Mouse (Mus musculus) embryonic facial prominence, embryonic 10.5 days (tissue): Measurements from ENCODE around the gene Slc25a47. TPM values are rescaled to one million over a fixed set of nuclear protein-coding genes. Genes with fewer than 3 reads are reported as not detected.
"Not testable (repeated sequence)": the region's sequence is repeated elsewhere in the genome, so short reads cannot be mapped to it uniquely, and the experiment has no call there.

ENCODE experiments used
- DNase-seq: peaks from one replicate; pipeline ENCODE4 v3.0.0-alpha.2; 2017; ENCODE audit warnings: low spot score
- H3K27ac ChIP-seq: fragments of 300-500 bp; sonication (generic); replicated peaks from 2 replicates; pipeline ENCODE4 v1.5.1; 2016; ENCODE audit warnings: mild to moderate bottlenecking
- H3K27me3 ChIP-seq: fragments of 300-500 bp; sonication (generic); replicated peaks from 2 replicates; pipeline ENCODE4 v1.6.1; 2016; ENCODE audit warnings: low read depth, mild to moderate bottlenecking; ENCODE audit not compliant: poor library complexity, severe bottlenecking
- H3K36me3 ChIP-seq: fragments of 300-500 bp; sonication (generic); replicated peaks from 2 replicates; pipeline ENCODE4 v1.6.1; 2016; ENCODE audit warnings: mild to moderate bottlenecking, moderate library complexity
- H3K4me1 ChIP-seq: fragments of 300-500 bp; sonication (generic); 2 replicates; pipeline ENCODE4 v1.6.1; 2016
- H3K4me3 ChIP-seq: fragments of 300-500 bp; sonication (generic); 2 replicates; pipeline ENCODE4 v1.5.1; 2016; ENCODE audit warnings: mild to moderate bottlenecking, moderate library complexity
- H3K9me3 ChIP-seq: fragments of 300-500 bp; sonication (generic); 2 replicates; pipeline ENCODE4 v1.6.1; 2016; ENCODE audit warnings: mild to moderate bottlenecking
- WGBS: fragments of 180-500 bp; shearing (Covaris S2); methylation state at CpG from one replicate; pipeline ENCODE4 v1.1.7; 2016; 5-methylcytosine and 5-hydroxymethylcytosine counted together
- polyA plus RNA-seq: library from polyadenylated mRNA; unstranded; fragments of >200 nt; fragmentation: Nextera tagmentation; extraction: Ambion mirVana; gene quantifications from 2 replicates; pipeline ENCODE4 v1.2.1, GENCODE M21; 2016

Gene Slc25a47
- polyA plus RNA-seq, 1 experiment from 2014 or later: 15.2 TPM

- no peak for DNase-seq
Measured at GRCm38 (mm10) chr12:108830358-108830757, 5.5 kb upstream of the Slc25a47 start.

DNA sequence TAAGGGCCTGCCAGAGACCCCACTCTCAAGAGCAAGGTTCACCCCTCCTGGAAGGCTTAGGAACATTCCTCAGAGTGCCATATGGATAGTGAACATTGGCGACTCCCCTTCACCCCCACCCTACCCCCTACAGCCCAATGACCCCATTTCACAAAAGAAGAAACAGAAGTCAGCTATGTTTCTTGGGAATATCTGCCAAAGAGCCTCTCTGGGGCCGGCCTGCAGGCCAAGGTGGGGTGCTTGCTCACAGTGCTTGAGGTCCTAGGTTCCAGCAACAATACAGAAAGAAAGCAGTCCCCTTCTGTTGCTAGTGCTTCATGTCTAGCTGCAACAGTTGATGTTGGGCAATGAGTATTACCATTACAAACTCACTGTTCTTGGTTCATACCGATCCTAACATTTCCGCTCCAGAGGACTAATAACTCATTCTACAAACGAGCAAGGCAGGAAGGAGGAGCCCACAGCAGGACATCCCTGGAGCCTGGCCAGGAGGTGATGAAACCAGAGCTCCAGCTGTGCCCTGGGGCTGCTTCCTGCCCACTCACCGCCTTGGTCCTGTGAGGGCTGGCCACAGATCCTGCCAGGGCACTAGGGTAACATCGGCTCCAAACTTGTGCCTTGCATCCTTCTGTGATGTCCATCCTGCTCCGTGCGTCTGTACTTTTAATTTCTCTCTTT is 3.7 kb upstream of the Slc25a47 start:
- peaks cover 46% of the 10 kb centered on the region for H3K36me3 ChIP-seq
- H3K4me1 ChIP-seq: peaks cover 37% of the 10 kb centered on the region
- H3K27ac ChIP-seq: no peak overlapping the region
- H3K9me3 ChIP-seq: no peaks in the 10 kb centered on the region
- peaks cover 6% of the 10 kb centered on the region for H3K27me3 ChIP-seq
- DNase-seq: no peak
- WGBS: 71% methylated on average over 9 of the region's 9 CpGs
- no peak overlapping the region for H3K4me3 ChIP-seq

More at GRCm38 (mm10) chr12:108830358-108830757, 5.5 kb upstream of the Slc25a47 start:
- Histone ChIP-seq H3K4me3 (no peak overlapping the region), H3K27ac (no peak overlapping the region), H3K27me3 (peaks cover 6% of the 10 kb centered on the region), H3K4me1 (peaks cover 22% of the 10 kb centered on the region), H3K36me3 (peaks cover 59% of the 10 kb centered on the region), H3K9me3 (no peaks in the 10 kb centered on the region)
- 87% methylated on average over 6 of the region's 6 CpGs for WGBS

DNA sequence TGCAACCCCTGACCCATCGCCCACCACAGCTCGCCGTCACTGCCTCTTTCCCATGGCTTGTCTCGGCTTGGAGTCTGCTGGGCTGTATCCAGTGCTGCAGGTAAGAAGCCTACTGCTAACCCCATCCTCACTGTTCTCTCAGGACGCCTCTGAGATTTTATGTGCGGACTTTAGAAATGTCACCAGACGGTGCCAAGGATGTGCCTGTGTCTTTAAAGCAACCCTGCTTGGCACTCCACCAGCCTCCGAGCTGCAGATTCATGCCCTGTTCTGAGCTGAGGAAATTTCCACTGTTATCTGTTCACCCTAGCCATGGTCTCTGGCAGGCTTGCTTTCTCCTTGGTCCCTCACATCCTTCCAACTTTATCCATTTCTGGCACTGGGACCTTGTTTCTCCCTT is 3.0 kb upstream of the Slc25a47 start:
- Histone ChIP-seq H3K27me3 (peaks cover 6% of the 10 kb centered on the region), H3K4me3 (no peak overlapping the region), H3K9me3 (no peaks in the 10 kb centered on the region), H3K27ac (no peak overlapping the region), H3K36me3 (peaks cover 46% of the 10 kb centered on the region), H3K4me1 (peaks cover 44% of the 10 kb centered on the region)
- DNase-seq: no peak
- WGBS: 92% methylated on average over 8 of the region's 8 CpGs

GRCm38 (mm10) chr12:108833408-108833807 is 2.4 kb upstream of the Slc25a47 start:
- DNase-seq: no peak
- 92% methylated on average over 3 of the region's 3 CpGs for WGBS
- Histone ChIP-seq H3K27ac (no peak overlapping the region), H3K27me3 (peaks cover 6% of the 10 kb centered on the region), H3K36me3 (peaks cover 46% of the 10 kb centered on the region), H3K4me1 (peaks cover 50% of the 10 kb centered on the region), H3K9me3 (no peaks in the 10 kb centered on the region), H3K4me3 (no peak overlapping the region)

DNA sequence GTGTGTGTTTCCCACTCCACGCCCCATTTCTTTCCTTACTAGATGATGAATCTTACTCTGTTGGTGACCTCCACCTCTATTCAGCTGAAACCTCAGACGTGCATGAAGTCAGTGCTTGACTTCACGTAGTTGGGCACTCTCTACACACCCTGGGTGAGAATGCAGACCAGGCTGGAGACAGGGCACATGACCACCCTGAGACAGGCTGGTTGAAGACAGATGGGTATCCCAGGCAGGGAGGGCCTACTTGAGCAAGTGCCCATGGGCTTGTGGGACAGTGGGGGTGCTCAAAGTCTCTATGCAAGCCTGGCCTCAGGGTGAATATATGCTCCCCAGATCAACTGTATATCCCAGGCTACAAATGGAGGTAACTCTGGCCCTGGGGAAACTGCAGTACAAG is 1.5 kb upstream of the Slc25a47 start:
- H3K9me3 ChIP-seq: no peaks in the 10 kb centered on the region
- WGBS: 89% methylated on average over 3 of the region's 3 CpGs
- DNase-seq: no peak
- H3K27ac ChIP-seq: no peak overlapping the region
- peaks cover 53% of the 10 kb centered on the region for H3K4me1 ChIP-seq
- peaks cover 6% of the 10 kb centered on the region for H3K27me3 ChIP-seq
- peak overlapping the region; percentile 81; the same call in 1 of the 2 replicates for H3K4me3 ChIP-seq
- peaks cover 45% of the 10 kb centered on the region for H3K36me3 ChIP-seq

DNA sequence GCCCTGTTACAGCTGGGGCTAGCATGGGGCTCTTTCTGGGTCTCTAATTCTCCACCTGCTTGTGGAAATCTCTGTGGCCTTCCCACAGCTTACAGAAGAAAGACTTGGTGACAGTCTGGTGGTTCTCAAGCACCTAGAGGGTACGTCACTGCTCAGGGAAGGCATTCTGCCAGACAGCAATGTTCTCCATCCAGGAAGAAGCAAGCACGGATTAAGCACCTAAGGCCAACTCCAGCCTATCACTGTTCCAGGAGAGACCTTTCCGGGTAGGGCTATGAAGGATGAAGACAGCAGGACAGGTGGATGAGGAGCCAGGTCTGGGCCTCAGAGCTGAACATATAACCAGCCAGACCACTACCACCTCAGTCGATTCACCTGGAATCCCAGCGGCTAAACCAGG is 1.1 kb upstream of the Slc25a47 start:
- peaks cover 53% of the 10 kb centered on the region for H3K4me1 ChIP-seq
- no peaks in the 10 kb centered on the region for H3K9me3 ChIP-seq
- no peak for DNase-seq
- WGBS: 40% methylated on average over 5 of the region's 5 CpGs
- peaks cover 48% of the 10 kb centered on the region for H3K36me3 ChIP-seq
- peaks cover 6% of the 10 kb centered on the region for H3K27me3 ChIP-seq
- no peak overlapping the region for H3K27ac ChIP-seq
- peak overlapping the region; percentile 81 for H3K4me3 ChIP-seq

DNA sequence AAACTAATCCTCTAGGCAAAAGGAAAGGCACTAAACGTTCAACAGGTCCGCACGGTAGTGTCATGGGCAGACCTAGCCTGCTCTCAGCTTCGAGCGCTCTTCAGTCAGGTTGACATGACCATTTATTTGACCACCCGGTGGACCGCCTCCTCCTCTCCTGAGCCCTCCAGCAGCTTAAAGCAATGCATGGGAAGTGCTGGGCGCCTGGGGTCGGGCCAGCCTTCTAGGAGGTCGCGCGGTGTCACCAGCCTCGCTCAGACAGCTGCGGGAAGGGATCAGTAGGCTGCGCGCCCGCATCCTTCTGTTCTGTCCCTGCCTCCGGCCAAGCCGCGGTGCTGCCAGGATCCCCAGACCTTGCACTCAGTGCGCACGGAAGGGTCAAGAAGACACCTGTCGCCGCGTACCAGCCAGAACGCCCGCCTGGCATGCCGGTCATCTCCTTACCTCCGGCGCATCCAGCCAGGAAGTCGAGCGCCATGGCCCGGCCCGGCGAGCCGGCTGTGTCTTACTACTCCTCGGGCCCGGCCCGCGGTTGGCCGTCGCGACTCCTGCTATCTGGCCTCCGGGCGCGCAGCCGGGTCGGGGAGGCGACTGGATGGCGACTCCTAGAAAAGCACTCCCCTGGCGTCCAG is 522 bp upstream of the Slc25a47 start:
- Histone ChIP-seq H3K27me3 (peaks cover 6% of the 10 kb centered on the region), H3K4me1 (peaks cover 53% of the 10 kb centered on the region), H3K36me3 (peaks cover 47% of the 10 kb centered on the region), H3K4me3 (peak overlapping the region; percentile 81), H3K9me3 (no peaks in the 10 kb centered on the region), H3K27ac (peak overlapping the region; percentile 95)
- 2% methylated on average over 51 of the region's 51 CpGs for WGBS
- no peak for DNase-seq

DNA sequence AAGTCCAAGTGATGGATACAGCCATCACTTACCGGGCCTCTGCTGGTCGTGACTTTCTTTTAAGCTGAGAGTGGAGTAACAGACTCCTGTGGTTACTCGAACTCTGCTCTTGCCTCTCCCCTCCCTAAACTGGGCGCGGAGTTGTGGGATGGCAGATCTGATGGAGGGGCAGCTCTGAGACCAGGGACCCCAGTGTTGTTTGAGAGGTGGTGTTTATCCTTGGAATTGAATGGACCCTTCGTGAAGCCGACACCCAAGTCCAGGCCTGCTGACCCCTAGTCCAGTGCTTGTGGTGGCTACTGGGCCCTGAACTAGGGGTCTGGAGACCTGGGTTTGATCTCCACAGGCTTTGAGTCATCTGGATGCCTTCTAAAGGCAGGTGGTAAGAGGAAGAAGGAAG is 876 bp downstream of the Slc25a47 start:
- H3K36me3 ChIP-seq: peaks cover 53% of the 10 kb centered on the region
- H3K9me3 ChIP-seq: no peaks in the 10 kb centered on the region
- peak overlapping the region; percentile 81 for H3K4me3 ChIP-seq
- peak overlapping the region; percentile 95 for H3K27ac ChIP-seq
- no peak for DNase-seq
- peaks cover 51% of the 10 kb centered on the region for H3K4me1 ChIP-seq
- 64% methylated on average over 7 of the region's 7 CpGs for whole genome bisulfite sequencing
- H3K27me3 ChIP-seq: peaks cover 6% of the 10 kb centered on the region

DNA sequence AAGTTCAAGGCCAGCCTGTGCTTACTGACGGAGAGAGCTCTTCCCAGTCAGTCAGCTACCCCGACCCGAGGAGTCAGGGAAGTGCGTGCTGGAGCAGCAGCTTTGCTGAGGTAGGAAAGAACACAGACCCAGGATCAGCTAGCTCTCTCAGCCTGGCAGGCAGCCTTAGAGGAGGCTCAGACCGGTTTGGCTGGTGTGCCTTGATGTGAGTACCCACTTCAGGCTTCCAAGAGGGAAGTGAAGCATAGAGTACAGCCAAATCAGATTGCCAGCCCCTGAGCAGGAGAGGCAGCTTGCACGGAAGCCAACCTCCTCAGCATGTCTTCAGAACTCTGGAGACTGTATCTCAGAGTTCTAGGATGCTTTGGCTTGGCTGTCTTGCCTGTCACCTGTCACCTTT is 5.3 kb downstream of the Slc25a47 start:
- H3K27ac ChIP-seq: no peak overlapping the region
- H3K4me1 ChIP-seq: peaks cover 26% of the 10 kb centered on the region
- H3K36me3 ChIP-seq: peaks cover 90% of the 10 kb centered on the region
- no peak for DNase-seq
- WGBS: 91% methylated on average over 6 of the region's 6 CpGs
- no peaks in the 10 kb centered on the region for H3K9me3 ChIP-seq
- no peak overlapping the region for H3K4me3 ChIP-seq
- no peaks in the 10 kb centered on the region for H3K27me3 ChIP-seq

GRCm38 (mm10) chr12:108842663-108843062 is 6.8 kb downstream of the Slc25a47 start:
- no peaks in the 10 kb centered on the region for H3K27me3 ChIP-seq
- H3K27ac ChIP-seq: no peak overlapping the region
- peaks cover 93% of the 10 kb centered on the region for H3K36me3 ChIP-seq
- H3K4me1 ChIP-seq: peaks cover 11% of the 10 kb centered on the region
- 90% methylated on average over 7 of the region's 7 CpGs for WGBS
- H3K9me3 ChIP-seq: no peaks in the 10 kb centered on the region
- no peak for DNase-seq
- H3K4me3 ChIP-seq: no peak overlapping the region

DNA sequence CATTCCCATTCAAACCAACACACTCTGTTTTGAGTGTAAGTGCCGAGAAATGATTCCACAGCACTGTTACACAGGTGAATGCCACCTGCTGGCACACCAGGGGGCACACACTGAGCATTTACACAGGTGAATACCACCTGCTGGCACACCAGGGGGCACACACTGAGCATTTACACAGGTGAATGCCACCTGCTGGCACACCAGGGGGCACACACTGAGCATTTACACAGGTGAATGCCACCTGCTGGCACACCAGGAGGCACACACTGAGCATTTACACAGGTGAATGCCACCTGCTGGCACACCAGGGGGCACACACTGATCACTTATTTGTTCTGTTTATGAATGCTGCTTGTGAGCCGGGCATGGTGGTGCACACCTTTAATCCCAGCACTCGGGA is 12.2 kb downstream of the Slc25a47 start:
- Histone ChIP-seq H3K4me1 (peaks cover 25% of the 10 kb centered on the region), H3K36me3 (peaks cover 55% of the 10 kb centered on the region)
- H3K4me3 ChIP-seq, H3K27me3 ChIP-seq, H3K27ac ChIP-seq, H3K9me3 ChIP-seq, DNase-seq: not testable (repeated sequence)
- WGBS: 88% methylated on average over 3 of the region's 3 CpGs

- H3K36me3 ChIP-seq: peaks cover 39% of the 10 kb centered on the region
- H3K27me3 ChIP-seq: no peaks in the 10 kb centered on the region
- H3K9me3 ChIP-seq: no peaks in the 10 kb centered on the region
- WGBS: 89% methylated on average over 4 of the region's 4 CpGs
- no peak overlapping the region for H3K4me3 ChIP-seq
- H3K27ac ChIP-seq: no peak overlapping the region
- DNase-seq: no peak
- peaks cover 25% of the 10 kb centered on the region for H3K4me1 ChIP-seq
Measured at GRCm38 (mm10) chr12:108849488-108850022, 13.7 kb downstream of the Slc25a47 start.

DNA sequence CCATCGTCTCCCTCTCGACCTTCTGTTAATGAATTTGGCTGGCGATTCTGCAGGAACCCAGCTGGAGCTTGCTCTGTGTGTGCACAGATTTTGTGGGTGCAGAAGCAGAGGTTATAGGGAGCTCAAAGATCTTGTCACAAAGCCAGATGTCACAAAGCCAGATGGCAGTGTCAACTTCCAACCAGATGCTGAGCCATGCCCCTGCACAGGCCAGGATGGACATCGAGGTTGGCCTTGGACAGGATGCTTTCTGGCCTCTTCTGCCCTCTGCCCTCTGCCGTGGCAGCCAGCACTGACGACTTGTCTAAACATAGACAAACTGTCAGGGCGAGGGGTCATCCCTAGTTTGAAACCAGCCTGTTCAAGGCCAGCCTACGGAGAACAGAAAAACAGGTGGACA is 14.3 kb downstream of the Slc25a47 start:
- Histone ChIP-seq H3K27ac (no peak overlapping the region), H3K27me3 (no peaks in the 10 kb centered on the region), H3K36me3 (peaks cover 36% of the 10 kb centered on the region), H3K4me1 (peaks cover 25% of the 10 kb centered on the region), H3K4me3 (no peak overlapping the region), H3K9me3 (no peaks in the 10 kb centered on the region)
- DNase-seq: no peak
- 46% methylated on average over 8 of the region's 8 CpGs for WGBS
